Mouse (Mus musculus) myocyte (in vitro differentiated cells): ENCODE results near the gene Ptk6.

Experiments
- CEBPB ChIP-seq: IDR thresholded peaks from 2 replicates; pipeline ENCODE4 v1.6.1; 2011; ENCODE audit warnings: mild to moderate bottlenecking, moderate library complexity; ENCODE audit not compliant: poor library complexity, insufficient read depth, severe bottlenecking
- E2F4 ChIP-seq: IDR thresholded peaks from one replicate; pipeline ENCODE4 v1.6.1; 2011; ENCODE audit warnings: mild to moderate bottlenecking, control low read depth, moderate library complexity; ENCODE audit not compliant: insufficient read depth
- MYOD1 ChIP-seq, 3 experiments: IDR thresholded peaks; one replicate each; pipeline ENCODE4 v1.6.1; 2011; ENCODE audit warnings: control low read depth in 2 of 3, low read depth in 2 of 3, mild to moderate bottlenecking in 2 of 3, moderate library complexity in 1 of 3; ENCODE audit not compliant: insufficient read length in 2 of 3, control insufficient read depth in 1 of 3
- MYOG ChIP-seq, 3 experiments: IDR thresholded peaks; one replicate each; pipeline ENCODE4 v1.6.1; 2011; ENCODE audit warnings: control low read depth in 2 of 3, low read depth in 2 of 3, mild to moderate bottlenecking in 2 of 3; ENCODE audit not compliant: insufficient read length in 2 of 3, control insufficient read depth in 1 of 3, insufficient read depth in 1 of 3
- POLR2A ChIP-seq: IDR thresholded peaks from one replicate; pipeline ENCODE4 v1.6.1; 2011; ENCODE audit warnings: low read depth, mild to moderate bottlenecking, control low read depth, moderate library complexity; ENCODE audit not compliant: insufficient read length
- REST ChIP-seq: IDR thresholded peaks from one replicate; pipeline ENCODE4 v1.6.1; 2011; ENCODE audit warnings: mild to moderate bottlenecking, control low read depth, moderate library complexity; ENCODE audit not compliant: insufficient read depth, insufficient read length
- TCF12 ChIP-seq: IDR thresholded peaks from one replicate; pipeline ENCODE4 v1.6.1; 2011; ENCODE audit warnings: mild to moderate bottlenecking, control low read depth; ENCODE audit not compliant: poor library complexity, insufficient read depth, severe bottlenecking
- TCF3 ChIP-seq: IDR thresholded peaks from one replicate; pipeline ENCODE4 v1.6.1; 2011; ENCODE audit warnings: low read depth, control low read depth; ENCODE audit not compliant: insufficient read length
- USF1 ChIP-seq: IDR thresholded peaks from one replicate; pipeline ENCODE4 v1.6.1; 2011; ENCODE audit warnings: low read depth, mild to moderate bottlenecking, control low read depth, moderate library complexity

- no peak for TF ChIP-seq POLR2A
- no peak for TF ChIP-seq TCF3
- no peak for TF ChIP-seq MYOG (IDR thresholded peaks at IDR 0.05; ENCODE audit: control insufficient read depth in 1 of 3, insufficient read depth in 1 of 3, insufficient read length in 2 of 3, low read depth in 2 of 3)
- TF ChIP-seq USF1: no peak
- TF ChIP-seq MYOD1 (IDR thresholded peaks at IDR 0.05; ENCODE audit: control insufficient read depth in 1 of 3, insufficient read length in 2 of 3, low read depth in 2 of 3): no peak
- TF ChIP-seq TCF12: no peak
- no peak for TF ChIP-seq E2F4
- no peak for TF ChIP-seq CEBPB
- TF ChIP-seq REST: no peak
Measured at GRCm38 (mm10) chr2:181157180-181157579, 45.4 kb downstream of the Ptk6 start.
